Mouse (Mus musculus) limb, embryonic 14.5 days (tissue): Measurements from ENCODE around the gene Heatr4. TPM values are rescaled to one million over a fixed set of nuclear protein-coding genes. Genes with fewer than 3 reads are reported as not detected.

Source experiments
- ATAC-seq: fragments of 200-750 bp; cut with Nextera tagmentation; 2 replicates; pipeline ENCODE4 v1.8.0; 2017; ENCODE audit warnings: low read depth, moderate number of reproducible peaks, moderate TSS enrichment; ENCODE audit not compliant: low FRiP score
- DNase-seq: peaks from one replicate; pipeline ENCODE4 v3.0.0-alpha.2; 2015; ENCODE audit warnings: low spot score
- H3K27ac ChIP-seq: fragments of 300-500 bp; sonication (generic); replicated peaks from 2 replicates; pipeline ENCODE4 v1.5.1; 2014; ENCODE audit warnings: low read depth, mild to moderate bottlenecking, low read length, moderate library complexity, mixed read lengths
- H3K27me3 ChIP-seq: fragments of 300-500 bp; sonication (generic); 2 replicates; pipeline ENCODE4 v1.6.1; 2014; ENCODE audit warnings: low read length, mixed read lengths; ENCODE audit not compliant: control insufficient read depth, insufficient read depth
- H3K36me3 ChIP-seq: fragments of 300-500 bp; sonication (generic); 2 replicates; pipeline ENCODE4 v1.6.1; 2014; ENCODE audit warnings: mild to moderate bottlenecking, low read length, moderate library complexity, mixed read lengths; ENCODE audit not compliant: control insufficient read depth, insufficient read depth
- H3K4me1 ChIP-seq: fragments of 300-500 bp; sonication (generic); 2 replicates; pipeline ENCODE4 v1.6.1; 2014; ENCODE audit warnings: antibody characterized with exemption, low read length, mixed read lengths; ENCODE audit not compliant: control insufficient read depth, insufficient read depth
- H3K4me2 ChIP-seq: fragments of 300-500 bp; sonication (generic); replicated peaks from 2 replicates; pipeline ENCODE4 v1.6.1; 2014; ENCODE audit warnings: low read depth, mild to moderate bottlenecking, low read length, moderate library complexity; ENCODE audit not compliant: severe bottlenecking
- H3K4me3 ChIP-seq: fragments of 300-500 bp; sonication (generic); replicated peaks from 2 replicates; pipeline ENCODE4 v1.5.1; 2014; ENCODE audit warnings: low read length
- H3K9ac ChIP-seq: fragments of 300-500 bp; sonication (generic); 2 replicates; pipeline ENCODE4 v1.6.1; 2014; ENCODE audit warnings: mild to moderate bottlenecking, low read depth, low read length, moderate library complexity; ENCODE audit not compliant: severe bottlenecking
- H3K9me3 ChIP-seq: fragments of 300-500 bp; sonication (generic); 2 replicates; pipeline ENCODE4 v1.6.1; 2016; ENCODE audit warnings: low read length; ENCODE audit not compliant: control insufficient read depth
- POLR2A ChIP-seq: fragments of 200-500 bp; IDR thresholded peaks from 2 replicates; pipeline ENCODE4 v1.8.0; 2012; ENCODE audit warnings: inconsistent platforms, mild to moderate bottlenecking, moderate library complexity, borderline replicate concordance; ENCODE audit not compliant: insufficient read depth, insufficient read length; ENCODE audit errors: extremely low read depth
- whole genome bisulfite sequencing: fragments of 180-500 bp; shearing (Covaris S2); extraction: QIAGEN DNeasy Blood & Tissue Kit; methylation state at CpG from one replicate; pipeline ENCODE4 v1.1.7; 2014; 5-methylcytosine and 5-hydroxymethylcytosine counted together
- polyA plus RNA-seq, 2 experiments: library from polyadenylated mRNA; depleted of rRNA in 1 of 2; stranded (reverse) in 1 of 2; unstranded in 1 of 2; fragments of >200 nt; fragmentation: Nextera tagmentation in 1 of 2; extraction: Ambion mirVana in 1 of 2; gene quantifications; 2 replicates each; pipeline versions ENCODE4 v1.2.1 to v1.2.3; 2012 to 2014

The Heatr4 gene
- polyA plus RNA-seq, 2 experiments, result 0.03 TPM; not detected in 1

GRCm38 (mm10) chr12:83989378-83989777, 4.7 kb upstream of the Heatr4 start:
- Histone ChIP-seq H3K9me3 (no peaks in the 10 kb centered on the region), H3K9ac (no peak overlapping the region), H3K36me3 (peaks cover 2% of the 10 kb centered on the region; the same call in 1 of the 2 replicates), H3K4me1 (peaks cover 3% of the 10 kb centered on the region; the same call in 1 of the 2 replicates), H3K4me2 (no peak overlapping the region), H3K27me3 (no peaks in the 10 kb centered on the region), H3K4me3 (no peak overlapping the region), H3K27ac (no peak overlapping the region)
- over 99% methylated on average over 4 of the region's 4 CpGs for WGBS
- TF ChIP-seq POLR2A, result no peak
- no peak for DNase-seq
- no peak for ATAC-seq

GRCm38 (mm10) chr12:83988483-83988882, 3.8 kb upstream of the Heatr4 start:
- peak overlapping the region; percentile 94; the same call in 1 of the 2 replicates for H3K27ac ChIP-seq
- TF ChIP-seq POLR2A, result no peak
- H3K4me2 ChIP-seq, result peak overlapping the region; percentile 53
- H3K4me3 ChIP-seq, result peak overlapping the region; percentile 62
- H3K4me1 ChIP-seq, result peaks cover 3% of the 10 kb centered on the region; the same call in 1 of the 2 replicates
- H3K27me3 ChIP-seq, result no peaks in the 10 kb centered on the region
- H3K9ac ChIP-seq, result peak overlapping the region; percentile 85
- no peaks in the 10 kb centered on the region for H3K9me3 ChIP-seq
- DNase-seq (no peak), ATAC-seq (no peak)
- 66% methylated on average over 4 of the region's 4 CpGs for WGBS
- H3K36me3 ChIP-seq, result no peaks in the 10 kb centered on the region; the same call in 1 of the 2 replicates

GRCm38 (mm10) chr12:83987583-83988441, 3.2 kb upstream of the Heatr4 start, which contains the start of gene Acot2:
TSS of gene Acot2 (plus strand) at chr12:83987861.
- under 1% methylated on average over 56 of the region's 80 CpGs for WGBS
- H3K36me3 ChIP-seq, result no peaks in the 10 kb centered on the region
- ATAC-seq (peak; percentile 92), DNase-seq (peak; percentile 89)
- TF ChIP-seq POLR2A, result peak; percentile 44; the same call in 1 of the 2 replicates
- peak within 1 kb of the TSS; percentile 62 for H3K4me3 ChIP-seq
- H3K4me1 ChIP-seq, result peaks cover 3% of the 10 kb centered on the region; the same call in 1 of the 2 replicates
- peak within 1 kb of the TSS; percentile 53 for H3K4me2 ChIP-seq
- no peaks in the 10 kb centered on the region for H3K27me3 ChIP-seq
- H3K9me3 ChIP-seq, result no peaks in the 10 kb centered on the region
- H3K9ac ChIP-seq, result peak within 1 kb of the TSS; percentile 85
- H3K27ac ChIP-seq, result peak within 1 kb of the TSS; percentile 94

- no peaks in the 10 kb centered on the region for H3K27me3 ChIP-seq
- H3K36me3 ChIP-seq, result no peaks in the 10 kb centered on the region
- ATAC-seq, result no peak
Observed at GRCm38 (mm10) chr12:83987242-83987582, 2.6 kb upstream of the Heatr4 start.

DNA sequence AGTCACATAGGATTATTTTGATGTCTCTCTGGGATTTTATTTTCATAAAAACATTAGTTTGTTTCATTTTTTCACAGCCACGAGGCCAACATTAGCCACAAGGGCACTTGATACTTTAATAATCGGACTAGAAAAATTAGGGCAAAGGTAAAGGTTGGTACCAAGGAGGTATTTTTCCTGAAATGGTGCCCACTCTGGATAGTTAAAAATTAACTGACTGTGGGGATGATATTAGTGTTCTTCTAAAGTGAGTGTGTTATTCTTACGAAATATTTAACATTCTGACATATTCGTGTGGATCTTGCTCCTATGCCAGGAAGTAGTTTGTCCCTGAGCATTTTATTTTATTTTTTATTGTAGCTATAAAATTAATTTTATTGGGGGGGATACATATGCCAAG, 3.0 kb downstream of the Heatr4 start:
- no peaks in the 10 kb centered on the region for H3K36me3 ChIP-seq
- H3K9me3 ChIP-seq, result no peaks in the 10 kb centered on the region
- no peaks in the 10 kb centered on the region for H3K27me3 ChIP-seq
- H3K27ac ChIP-seq, result no peak overlapping the region
- TF ChIP-seq POLR2A, result no peak
- H3K4me1 ChIP-seq, result no peaks in the 10 kb centered on the region; the same call in 1 of the 2 replicates
- H3K4me2 ChIP-seq, result no peak overlapping the region
- H3K4me3 ChIP-seq, result no peak overlapping the region
- ATAC-seq (no peak), DNase-seq (no peak)
- 70% methylated on average over 4 of the region's 4 CpGs for WGBS
- no peak overlapping the region for H3K9ac ChIP-seq

More at GRCm38 (mm10) chr12:83987242-83987582, 2.6 kb upstream of the Heatr4 start:
- Histone ChIP-seq H3K9ac (peak overlapping the region; percentile 85), H3K27ac (peak overlapping the region; percentile 94), H3K4me1 (peaks cover 3% of the 10 kb centered on the region; the same call in 1 of the 2 replicates), H3K4me3 (peak overlapping the region; percentile 62), H3K4me2 (peak overlapping the region; percentile 53), H3K9me3 (no peaks in the 10 kb centered on the region)
- 28% methylated on average over 8 of the region's 8 CpGs for WGBS
- no peak for TF ChIP-seq POLR2A
- no peak for DNase-seq
